Mouse (Mus musculus): ENCODE results near the gene Slc25a29. TPM values are rescaled to one million over a fixed set of nuclear protein-coding genes. Genes with fewer than 3 reads are reported as not detected.

Slc25a29 gene
- total RNA-seq, 2 experiments from 2014 or later = 11.9 to 12.1 TPM

DNA sequence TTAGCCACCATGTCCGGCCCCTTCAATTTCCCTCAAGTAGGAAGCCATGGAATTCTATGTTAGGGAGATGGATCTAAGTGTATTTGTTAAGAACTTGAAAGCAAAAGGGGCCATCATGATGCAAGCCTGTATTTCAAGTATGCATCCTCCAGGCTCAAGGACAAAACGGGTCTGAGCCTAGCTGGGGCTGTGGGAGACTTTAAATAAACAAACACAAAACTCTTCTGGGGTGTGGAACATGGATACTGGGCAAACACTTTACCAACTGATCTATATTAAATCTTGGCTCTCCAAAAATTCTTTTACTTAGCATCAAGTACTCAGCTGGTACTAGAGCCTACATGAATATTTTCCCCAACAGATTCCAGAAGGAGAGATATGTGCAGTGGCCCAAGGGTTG is 48.4 kb downstream of the Slc25a29 start:
- Histone ChIP-seq H3K27ac (no peak overlapping the region), H3K4me3 (no peak overlapping the region)
- intact Hi-C loops (cut with DNase I) = no loop called here
- no peak for DNase-seq
- no peak for TF ChIP-seq CTCF (IDR thresholded peaks at IDR 0.05)

DNA sequence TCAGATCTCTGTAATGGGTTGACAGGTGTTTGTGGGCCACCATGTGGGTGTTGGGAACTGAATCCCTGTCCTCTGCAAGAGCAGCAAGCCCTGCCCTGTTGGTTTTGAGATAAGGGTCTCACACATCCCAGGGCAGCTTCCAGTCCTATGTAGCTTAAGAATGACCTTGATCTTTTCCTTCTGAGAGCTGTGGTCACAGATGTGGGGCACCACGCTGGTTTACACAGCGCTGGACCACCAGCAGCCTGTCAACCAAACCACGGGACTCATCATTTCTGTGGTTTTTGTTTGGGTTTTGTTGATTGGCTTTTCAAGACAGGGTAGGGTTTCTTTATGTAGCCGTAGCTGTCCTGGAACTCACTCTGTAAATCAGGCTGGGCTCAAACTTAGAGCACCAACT is 50.5 kb downstream of the Slc25a29 start:
- Histone ChIP-seq H3K4me3 (no peak overlapping the region), H3K27ac (no peak overlapping the region)
- no peak for DNase-seq
- TF ChIP-seq CTCF (IDR thresholded peaks at IDR 0.05) = no peak
- intact Hi-C loops (cut with DNase I) = no loop called here

DNA sequence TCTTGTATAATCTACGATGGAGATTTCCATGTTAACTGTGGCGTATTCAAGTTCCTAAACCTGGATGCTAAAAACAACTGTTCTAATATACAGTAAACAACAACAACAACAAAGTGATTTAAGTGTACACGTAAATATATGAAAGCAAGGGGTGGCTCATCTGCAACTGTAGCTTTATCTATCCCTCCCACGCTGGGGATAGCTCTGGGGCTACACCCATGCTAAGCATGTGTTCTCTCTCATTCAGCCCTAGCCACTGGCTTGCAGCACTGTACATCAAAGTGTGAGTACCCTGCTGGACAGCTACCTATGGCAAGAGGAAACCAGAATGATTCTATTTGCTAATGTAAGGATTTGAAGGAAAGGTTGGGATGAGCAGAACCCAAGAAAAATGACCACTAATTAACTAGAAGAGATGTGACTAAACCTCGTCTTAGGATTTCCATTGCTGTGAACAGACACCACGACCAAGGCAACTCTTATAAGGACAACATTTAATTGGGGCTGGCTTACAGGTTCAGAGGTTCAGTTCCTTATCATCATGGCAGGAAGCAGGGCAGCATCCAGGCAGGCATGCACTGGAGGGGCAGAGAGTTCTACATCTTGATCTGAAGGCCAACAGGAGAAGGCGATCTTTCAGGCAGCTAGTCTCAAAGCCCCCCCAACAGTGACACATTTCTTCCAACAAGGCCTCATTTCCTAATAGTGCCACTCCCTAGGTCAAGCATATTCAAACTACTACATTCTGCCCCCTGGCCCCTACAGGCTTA is 55.4 kb downstream of the Slc25a29 start:
- DNase-seq = no peak
- H3K27ac ChIP-seq = no peak overlapping the region
- intact Hi-C loops (cut with DNase I) = no loop called here
- TF ChIP-seq CTCF (IDR thresholded peaks at IDR 0.05) = no peak
- H3K4me3 ChIP-seq = no peak overlapping the region

Small RNA genes within 50 kb of the gene (microRNA-seq; reads per million reads assigned to microRNA genes)
- 70.1 reads per million, percentile 37 among the genes with 10 or more reads in this experiment for gene Mir345

Other genes starting within 250 kb of the Slc25a29 start
- not detected for gene Degs2, start 133.6 kb downstream of the Slc25a29 start, total RNA-seq (2021)
- 10 to 100 TPM; 33.4 to 35.6 TPM for gene Yy1, start 42.9 kb downstream of the Slc25a29 start, total RNA-seq (2021)
- gene Slc25a47, start 163 bp upstream of the Slc25a29 start, total RNA-seq (2021) = 1 to 10 TPM; 7.7 to 8.8 TPM
- gene Wdr25, start 57.7 kb upstream of the Slc25a29 start, total RNA-seq (2021) = 1 to 10 TPM; 2.5 to 5.3 TPM
- gene Wars, start 58.3 kb upstream of the Slc25a29 start, total RNA-seq (2021) = 10 to 100 TPM; 28.4 to 29.1 TPM
- gene Begain, start 232.3 kb upstream of the Slc25a29 start, total RNA-seq (2021) = under 1 TPM in 1 of 2 experiments, not detected in 1; 0.45 TPM